Mouse (Mus musculus): ENCODE data around the gene Slc8a1.

DNA sequence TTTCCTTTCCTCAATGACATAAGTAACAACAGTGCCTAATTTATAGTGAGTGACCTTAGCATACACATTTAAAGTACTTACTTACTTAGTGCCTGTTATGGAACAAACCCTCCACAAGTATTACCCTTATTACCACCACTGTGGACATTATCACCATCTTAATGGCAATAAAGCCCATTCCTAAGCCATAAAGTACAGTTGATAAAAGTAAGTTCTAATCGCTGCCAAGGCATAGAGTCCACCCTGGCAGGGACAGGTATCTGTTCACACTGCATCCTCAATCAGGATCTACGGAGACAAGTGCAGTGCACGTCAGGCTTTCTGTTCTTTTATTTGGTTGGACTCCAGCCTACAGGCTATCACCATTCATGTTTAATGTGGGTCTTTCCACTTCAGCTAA, 187.3 kb downstream of the Slc8a1 start:
- no peak for TF ChIP-seq CTCF (IDR thresholded peaks at IDR 0.05)
- no peak for TF ChIP-seq EP300 (IDR thresholded peaks at IDR 0.05)

Data from lung, postnatal 0 days (tissue).